Mouse (Mus musculus): ENCODE data around the gene Chst1.

- TF ChIP-seq CTCF (IDR thresholded peaks at IDR 0.05; ENCODE audit: low read depth) (no peak), EP300 (optimal IDR thresholded peaks at IDR 0.05) (no peak)
These were observed 60.1 kb downstream of the Chst1 start for GRCm38 (mm10) chr2:92659491-92660035.
